Mouse (Mus musculus) thymus, postnatal 0 days (tissue): Measurements from ENCODE around the gene Bach1. TPM values are rescaled to one million over a fixed set of nuclear protein-coding genes. Genes with fewer than 3 reads are reported as not detected.

ENCODE experiments used
- DNase-seq: peaks from one replicate; pipeline ENCODE4 v3.0.0-alpha.2; 2015; ENCODE audit warnings: low spot score
- polyA plus RNA-seq: library from polyadenylated mRNA; unstranded; fragments of >200 nt; fragmentation: Nextera tagmentation; extraction: Ambion mirVana; gene quantifications from 2 replicates; pipeline ENCODE4 v1.2.1, GENCODE M21; 2015

Bach1 gene
- polyA plus RNA-seq, 1 experiment from 2014 or later: 26.0 TPM

- no peak for DNase-seq
Observed at GRCm38 (mm10) chr16:87737842-87738639, 39.3 kb downstream of the Bach1 start.

DNA sequence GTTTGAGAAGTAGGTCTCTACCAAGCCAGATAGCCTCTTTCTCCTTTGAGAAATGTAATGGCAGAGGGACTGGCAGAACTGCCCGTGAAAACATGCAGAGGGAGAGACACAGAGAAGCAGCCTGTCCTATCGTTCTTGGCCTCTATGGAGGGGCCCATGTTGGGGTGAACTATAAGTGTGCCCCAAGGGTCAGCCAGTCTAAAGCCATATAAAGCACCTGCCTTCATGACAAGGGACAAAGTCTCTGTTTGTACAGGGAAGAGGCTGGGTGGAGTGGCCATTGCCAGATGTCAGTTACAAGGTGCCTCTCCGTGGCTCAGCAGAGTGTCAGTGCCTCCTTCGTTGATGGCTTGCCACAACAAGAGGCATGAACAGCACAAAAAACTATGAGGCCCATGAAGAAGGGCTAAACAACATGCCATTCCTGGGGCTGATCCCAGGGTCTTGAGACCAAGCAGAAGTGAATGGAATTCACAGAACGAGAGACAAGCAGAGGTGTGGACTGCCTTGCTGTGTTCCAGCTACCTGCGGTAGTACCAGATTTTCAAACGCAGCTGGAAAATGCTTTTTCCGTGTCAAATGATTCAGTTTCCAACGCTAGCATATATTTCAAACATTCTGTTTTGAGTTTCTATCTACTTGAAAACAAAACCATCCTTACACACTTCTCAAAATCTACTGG, 42.4 kb downstream of the Bach1 start:
- no peak for DNase-seq

GRCm38 (mm10) chr16:87743661-87744060, 44.9 kb downstream of the Bach1 start:
- no peak for DNase-seq

DNA sequence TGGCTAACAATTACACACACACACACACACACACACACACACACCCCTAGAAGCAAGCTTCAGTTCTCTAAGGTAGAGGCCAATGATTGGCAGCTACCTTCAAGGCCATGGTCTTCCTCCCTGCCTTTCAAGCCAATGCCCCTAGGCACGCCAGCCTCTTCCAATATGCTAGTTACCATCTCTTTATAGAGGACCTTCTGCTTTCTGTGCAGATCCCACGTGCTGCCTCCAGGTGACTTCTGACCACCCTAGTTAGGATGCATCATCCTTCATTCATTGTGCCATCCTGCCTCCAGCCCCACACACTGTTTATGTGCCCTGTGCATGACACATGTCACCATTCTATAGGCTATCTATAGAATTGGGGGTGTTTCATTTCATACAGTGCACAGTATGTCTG, 45.6 kb downstream of the Bach1 start:
- no peak for DNase-seq

GRCm38 (mm10) chr16:87745192-87745945, 46.6 kb downstream of the Bach1 start:
- DNase-seq: no peak

DNA sequence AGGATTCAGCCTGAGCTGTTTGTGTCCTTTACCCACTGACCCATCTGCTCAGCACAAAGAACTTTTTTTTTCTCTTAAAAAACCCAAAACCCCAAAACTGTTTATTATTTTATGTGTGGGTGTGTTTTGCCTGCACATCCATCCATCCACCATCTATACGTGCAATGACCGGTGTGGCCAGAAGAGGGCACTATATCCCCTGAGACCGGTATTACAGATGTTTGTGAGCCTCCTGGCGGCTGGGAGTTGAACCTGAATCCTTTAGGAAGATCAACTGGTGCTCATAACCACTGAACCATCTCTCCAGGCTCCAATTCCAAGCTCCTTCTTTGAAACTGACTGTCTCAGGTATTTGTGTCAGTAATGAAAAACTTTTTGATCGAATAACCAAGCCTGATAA, 48.0 kb downstream of the Bach1 start:
- peak; percentile 87 for DNase-seq

- peak; percentile 17 for DNase-seq
Observed at GRCm38 (mm10) chr16:87751243-87751642, 52.5 kb downstream of the Bach1 start.

DNA sequence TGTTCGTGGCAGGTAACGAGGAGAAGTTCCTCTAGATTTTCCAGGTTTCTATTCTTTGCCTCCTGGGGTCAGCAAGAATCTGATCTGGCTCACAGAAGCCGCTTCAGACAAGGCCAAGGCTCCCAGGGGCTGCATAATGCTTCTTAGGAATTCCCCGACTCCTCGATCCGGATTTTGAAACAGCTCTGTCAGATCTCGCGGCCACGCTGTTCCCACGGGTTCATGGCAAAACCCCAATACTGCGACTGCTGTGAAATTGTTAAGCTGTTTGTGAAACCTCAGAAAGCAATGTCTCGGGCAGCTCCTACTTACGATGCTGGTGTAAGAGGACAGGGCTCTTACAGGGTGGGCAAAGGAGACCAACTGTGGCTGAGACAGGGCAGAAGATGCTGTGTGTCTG, 53.7 kb downstream of the Bach1 start:
- DNase-seq: no peak

DNA sequence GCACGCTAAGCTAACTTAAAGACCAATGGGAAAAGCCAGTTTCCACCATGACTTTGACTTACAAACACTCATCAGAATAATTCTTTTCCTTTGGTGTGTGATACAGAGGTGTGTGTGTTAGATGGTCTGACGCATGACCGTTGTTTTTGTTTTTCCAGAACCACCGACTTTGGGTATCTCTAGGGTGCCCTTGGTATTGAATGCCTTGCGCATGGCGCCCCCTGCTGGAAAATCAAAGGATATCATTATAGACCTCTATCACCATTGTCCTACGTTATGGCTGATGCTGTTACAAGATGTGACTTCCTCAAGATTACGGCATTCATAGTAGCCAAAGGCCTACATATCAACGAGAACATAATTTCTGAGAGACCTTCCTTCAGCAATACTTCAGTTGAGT, 56.1 kb downstream of the Bach1 start:
- DNase-seq: peak; percentile 78

- DNase-seq: no peak
Observed at GRCm38 (mm10) chr16:87755915-87756314, 57.2 kb downstream of the Bach1 start.

GRCm38 (mm10) chr16:87758016-87758415, 59.3 kb downstream of the Bach1 start:
- DNase-seq: no peak

DNA sequence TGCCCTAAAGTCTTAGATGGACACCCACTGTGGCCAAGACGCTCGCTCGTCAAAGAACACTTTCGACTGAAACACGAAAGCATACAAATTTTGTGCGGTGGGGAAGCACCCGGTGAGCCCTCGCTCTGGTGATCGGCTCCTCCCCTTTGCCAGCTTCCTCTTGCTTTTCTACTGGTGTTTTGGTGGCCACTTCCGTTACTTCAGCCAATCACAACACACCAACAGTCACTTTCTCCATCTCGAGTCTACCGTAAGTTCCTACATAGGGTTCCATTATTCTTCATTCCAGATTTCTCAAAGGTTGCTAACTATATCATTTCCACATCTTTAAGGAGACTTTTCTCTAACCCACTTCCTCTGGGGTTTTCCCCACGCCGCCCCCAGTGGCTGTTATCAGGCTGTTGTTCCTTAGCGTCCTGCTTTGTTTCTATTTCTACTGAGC, 65.9 kb downstream of the Bach1 start:
- DNase-seq: no peak

- no peak for DNase-seq
Observed at GRCm38 (mm10) chr16:87765984-87766383, 67.2 kb downstream of the Bach1 start.

DNA sequence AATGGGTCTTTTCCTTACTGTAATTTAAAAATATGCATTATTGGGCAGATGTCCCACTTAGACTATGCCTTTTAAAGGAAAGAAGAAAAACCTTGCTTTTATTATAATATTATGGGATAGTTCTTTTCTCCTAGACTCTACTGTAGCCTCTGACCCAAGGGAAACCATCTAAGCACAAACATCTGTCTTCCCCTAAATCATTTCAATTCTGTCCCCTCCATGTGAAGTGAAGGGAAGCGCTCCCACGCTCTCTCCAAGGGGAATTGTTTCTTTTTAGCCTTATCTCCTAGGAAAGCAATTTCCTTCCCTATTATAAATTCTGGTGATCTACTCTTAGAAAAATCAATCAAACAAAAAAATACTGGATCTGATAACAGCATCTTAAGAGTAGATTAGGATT, 71.8 kb downstream of the Bach1 start:
- no peak for DNase-seq

GRCm38 (mm10) chr16:87771926-87772325, 73.2 kb downstream of the Bach1 start:
- DNase-seq: no peak

DNA sequence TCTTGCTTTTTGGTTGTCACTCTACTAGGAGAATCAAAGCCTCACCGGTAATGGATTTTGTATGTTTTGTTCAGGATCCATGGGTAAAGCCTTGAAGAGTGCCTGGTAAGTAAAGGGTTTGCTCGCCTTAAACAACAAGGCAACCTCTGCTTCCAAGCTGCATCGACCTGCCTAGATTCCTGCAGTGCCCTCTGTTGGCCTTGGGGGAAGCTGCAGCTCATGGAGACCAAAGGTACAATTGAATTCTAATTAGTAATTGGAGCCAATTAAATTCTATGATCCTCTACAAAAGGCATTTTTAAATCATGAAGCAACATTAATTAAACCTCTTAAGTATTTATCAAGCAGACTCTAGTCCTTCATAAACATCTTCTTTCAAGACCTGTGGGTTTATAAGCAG, 75.7 kb downstream of the Bach1 start:
- DNase-seq: peak; percentile 33

DNA sequence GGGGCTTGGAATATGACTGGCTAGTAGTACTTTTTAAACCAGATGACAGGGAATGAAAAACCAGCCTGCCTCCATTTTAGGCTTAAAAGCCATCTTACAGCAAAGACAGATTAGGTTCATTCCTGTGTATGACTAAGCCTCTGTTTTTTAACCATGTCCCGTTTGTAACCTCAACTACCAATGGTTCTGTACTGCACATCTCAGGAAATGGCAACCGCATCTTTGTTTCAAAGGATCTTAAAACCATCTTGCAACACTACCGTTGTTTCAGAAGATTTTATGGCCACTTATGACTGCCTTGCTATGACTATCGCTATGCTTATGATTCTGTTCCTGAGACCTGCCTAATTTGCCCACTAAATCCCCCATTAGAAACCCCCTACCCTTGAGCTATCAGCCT, 78.6 kb downstream of the Bach1 start:
- DNase-seq: no peak

GRCm38 (mm10) chr16:87781637-87782036, 82.9 kb downstream of the Bach1 start:
- no peak for DNase-seq
